Mouse (Mus musculus) megakaryocyte, embryonic 14.5 days (primary cell): Measurements from ENCODE around the gene Nkain2.

Source experiments
- FLI1 ChIP-seq: IDR thresholded peaks from 2 replicates; pipeline ENCODE4 v1.6.1; 2012; ENCODE audit warnings: low read length, inconsistent platforms, mixed read lengths
- GATA1 ChIP-seq: IDR thresholded peaks from 3 replicates; pipeline ENCODE4 v1.6.1; 2012; ENCODE audit warnings: mixed read lengths, low read length, inconsistent platforms, borderline replicate concordance

- TF ChIP-seq GATA1 (no peak), FLI1 (no peak)
Measured at GRCm38 (mm10) chr10:32890507-32891131, 357 bp upstream of the Nkain2 start.
